8 mouse cellular contexts compared by ENCODE assay signal in genomic region chrX:73639255-73639675, GRCm38 (mm10). TPM values are rescaled to one million over a fixed set of nuclear protein-coding genes. Genes with fewer than 3 reads are reported as not detected.
A peak's percentile ranks its signal among the peaks of the same experiment; 100 is the strongest.
DNase-seq lines count a peak whose midpoint lies in the region; ATAC-seq lines count a peak whose summit lies in the region.

Dusp9 (plus strand) TSS chrX:73639419.

- H3K4me1 ChIP-seq in embryonic facial prominence, embryonic 12.5 days: no peaks in the 10 kb centered on the region
- peaks cover 4% of the 10 kb centered on the region; the same call in 1 of the 2 replicates for H3K4me1 ChIP-seq in hindbrain, embryonic 12.5 days
- H3K4me1 ChIP-seq in limb, embryonic 15.5 days: peaks cover 23% of the 10 kb centered on the region
- H3K4me1 ChIP-seq in midbrain, embryonic 15.5 days: peaks cover 21% of the 10 kb centered on the region; the same call in 1 of the 2 replicates

- peak within 1 kb of the TSS; percentile 59 for H3K4me2 ChIP-seq in embryonic facial prominence, embryonic 12.5 days (replicated peaks)
- peak within 1 kb of the TSS; percentile 60 for H3K4me2 ChIP-seq in hindbrain, embryonic 12.5 days (replicated peaks)
- H3K4me2 ChIP-seq in limb, embryonic 15.5 days: peak within 1 kb of the TSS; percentile 63
- H3K4me2 ChIP-seq in midbrain, embryonic 15.5 days: peak within 1 kb of the TSS; percentile 51

- no peak within 1 kb of the TSS for H3K27ac ChIP-seq in embryonic facial prominence, embryonic 12.5 days
- no peak within 1 kb of the TSS for H3K27ac ChIP-seq in hindbrain, embryonic 12.5 days
- H3K27ac ChIP-seq in limb, embryonic 15.5 days: no peak within 1 kb of the TSS
- no peak within 1 kb of the TSS for H3K27ac ChIP-seq in midbrain, embryonic 15.5 days

- ATAC-seq in embryonic facial prominence, embryonic 12.5 days (ENCODE audit: insufficient number of reproducible peaks, insufficient read depth, low FRiP score, low TSS enrichment): peak; percentile 81
- peak; percentile 79 for ATAC-seq in hindbrain, embryonic 12.5 days (ENCODE audit: low FRiP score)
- ATAC-seq in limb, embryonic 15.5 days (ENCODE audit: insufficient number of reproducible peaks, low FRiP score, low TSS enrichment, low read depth): peak; percentile 52
- peak; percentile 74 for ATAC-seq in midbrain, embryonic 15.5 days (replicated peaks)

- no peaks in the 10 kb centered on the region for H3K9me3 ChIP-seq in embryonic facial prominence, embryonic 12.5 days
- H3K9me3 ChIP-seq in hindbrain, embryonic 12.5 days (replicated peaks): no peaks in the 10 kb centered on the region
- no peaks in the 10 kb centered on the region for H3K9me3 ChIP-seq in limb, embryonic 15.5 days
- no peaks in the 10 kb centered on the region for H3K9me3 ChIP-seq in midbrain, embryonic 15.5 days

- WGBS in embryonic facial prominence, embryonic 12.5 days: 20% methylated on average over 28 of the region's 28 CpGs
- 23% methylated on average over 24 of the region's 28 CpGs for WGBS in hindbrain, embryonic 12.5 days
- 31% methylated on average over 24 of the region's 28 CpGs for WGBS in limb, embryonic 15.5 days
- 13% methylated on average over 28 of the region's 28 CpGs for WGBS in midbrain, embryonic 15.5 days

- H3K9ac ChIP-seq in embryonic facial prominence, embryonic 12.5 days: peak within 1 kb of the TSS; percentile 45
- peak within 1 kb of the TSS; percentile 18 for H3K9ac ChIP-seq in hindbrain, embryonic 12.5 days
- 0 out of 2 replicates have a peak within 1 kb of the TSS, but pooled peaks have one; percentile 2 for H3K9ac ChIP-seq in limb, embryonic 15.5 days
- H3K9ac ChIP-seq in midbrain, embryonic 15.5 days: no peak within 1 kb of the TSS

- peaks cover 50% of the 10 kb centered on the region for H3K27me3 ChIP-seq in embryonic facial prominence, embryonic 12.5 days
- peaks cover 76% of the 10 kb centered on the region for H3K27me3 ChIP-seq in hindbrain, embryonic 12.5 days
- H3K27me3 ChIP-seq in limb, embryonic 15.5 days: peaks cover 72% of the 10 kb centered on the region
- peaks cover 61% of the 10 kb centered on the region for H3K27me3 ChIP-seq in midbrain, embryonic 15.5 days (replicated peaks)

- H3K36me3 ChIP-seq in embryonic facial prominence, embryonic 12.5 days: no peaks in the 10 kb centered on the region
- no peaks in the 10 kb centered on the region for H3K36me3 ChIP-seq in hindbrain, embryonic 12.5 days
- H3K36me3 ChIP-seq in limb, embryonic 15.5 days: no peaks in the 10 kb centered on the region
- H3K36me3 ChIP-seq in midbrain, embryonic 15.5 days (replicated peaks): no peaks in the 10 kb centered on the region

- peak within 1 kb of the TSS; percentile 35 for H3K4me3 ChIP-seq in embryonic facial prominence, embryonic 12.5 days
- H3K4me3 ChIP-seq in hindbrain, embryonic 12.5 days: peak within 1 kb of the TSS; percentile 30
- peak within 1 kb of the TSS; percentile 39 for H3K4me3 ChIP-seq in limb, embryonic 15.5 days
- peak within 1 kb of the TSS; percentile 26 for H3K4me3 ChIP-seq in midbrain, embryonic 15.5 days

- DNase-seq in thymus, postnatal 0 days (ENCODE audit: low spot score): peak; percentile 10
- no peak for DNase-seq in thymus, postnatal 36 days
- DNase-seq in cerebellum, postnatal 4 days (ENCODE audit: low spot score in 2 of 2): no peak
- no peak for DNase-seq in urinary bladder, postnatal 10 days (ENCODE audit: low spot score)

RNA-seq across cellular contexts. Expression of gene Dusp9, which starts in this region (rescaled TPM):
- polyA plus RNA-seq in thymus, postnatal 0 days (2015; fragmentation: Nextera tagmentation; extraction: Ambion mirVana): 0.35 and 0.46 TPM in 2 replicates
- 23.2 and 23.7 TPM in 2 replicates for polyA plus RNA-seq in embryonic facial prominence, embryonic 12.5 days (2016; fragmentation: Nextera tagmentation; extraction: Ambion mirVana)
- polyA plus RNA-seq in hindbrain, embryonic 12.5 days (2016; fragmentation: Nextera tagmentation; extraction: Ambion mirVana): 7.8 TPM in 2 replicates
- polyA plus RNA-seq in limb, embryonic 15.5 days (2015; fragmentation: Nextera tagmentation; extraction: Ambion mirVana): 6.3 and 7.1 TPM in 2 replicates
- polyA plus RNA-seq in midbrain, embryonic 15.5 days (2015; fragmentation: Nextera tagmentation; extraction: Ambion mirVana): 0.43 and 0.46 TPM in 2 replicates

Comparison
In these comparisons a context has a peak if more than half of its experiments do, and no peak if none do; other contexts are left out.
1. Peak in DNase-seq in thymus, postnatal 0 days; RNA of the gene not detected or under 1 TPM.
2. Peak in ATAC-seq, H3K4me3 ChIP-seq and H3K4me2 ChIP-seq in midbrain, embryonic 15.5 days; RNA of the gene not detected or under 1 TPM.